Mouse (Mus musculus): ENCODE measurements around the gene Hoxd4. TPM values are rescaled to one million over a fixed set of nuclear protein-coding genes. Genes with fewer than 3 reads are reported as not detected.

Gene Hoxd4
- polyA plus RNA-seq, 1 experiment = 2.6 TPM

GRCm38 (mm10) chr2:74763976-74764375 lies 52.2 kb downstream of the Hoxd4 start:
- no peaks in the 10 kb centered on the region; the same call in 1 of the 2 replicates for H3K4me1 ChIP-seq (ENCODE audit: control insufficient read depth, insufficient read depth, insufficient read length, low read length)
- H3K27ac ChIP-seq (replicated peaks; ENCODE audit: low read depth, low read length) = no peak overlapping the region
- no peak overlapping the region for H3K4me3 ChIP-seq (ENCODE audit: insufficient read depth, low read depth, low read length)

GRCm38 (mm10) chr2:74774359-74774758 lies 62.6 kb downstream of the Hoxd4 start:
- Histone ChIP-seq H3K4me1 (ENCODE audit: control insufficient read depth, insufficient read depth, insufficient read length, low read length) (no peaks in the 10 kb centered on the region), H3K4me3 (ENCODE audit: insufficient read depth, low read depth, low read length) (no peak overlapping the region), H3K27ac (replicated peaks; ENCODE audit: low read depth, low read length) (no peak overlapping the region)

GRCm38 (mm10) chr2:74777536-74778275 lies 66.0 kb downstream of the Hoxd4 start:
- Histone ChIP-seq H3K27ac (replicated peaks; ENCODE audit: low read depth, low read length) (no peak overlapping the region), H3K4me1 (ENCODE audit: control insufficient read depth, insufficient read depth, insufficient read length, low read length) (no peaks in the 10 kb centered on the region), H3K4me3 (ENCODE audit: insufficient read depth, low read depth, low read length) (no peak overlapping the region)

Other genes with a start within 250 kb of the Hoxd4 start
- gene Lnpk, start 132.5 kb upstream of the Hoxd4 start, polyA plus RNA-seq (2012; ENCODE audit: insufficient read depth, insufficient read length, missing spikeins) = 3.3 and 5.2 TPM in 2 replicates
- not detected in 2 replicates for gene Evx2, start 52.4 kb upstream of the Hoxd4 start, polyA plus RNA-seq (2012; ENCODE audit: insufficient read depth, insufficient read length, missing spikeins)
- gene Hoxd13, start 43.6 kb upstream of the Hoxd4 start, polyA plus RNA-seq (2012; ENCODE audit: insufficient read depth, insufficient read length, missing spikeins) = not detected in 2 replicates
- gene Hoxd12, start 36.9 kb upstream of the Hoxd4 start, polyA plus RNA-seq (2012; ENCODE audit: insufficient read depth, insufficient read length, missing spikeins) = not detected in 2 replicates
- not detected in 2 replicates for gene Hoxd11, start 32.4 kb upstream of the Hoxd4 start, polyA plus RNA-seq (2012; ENCODE audit: insufficient read depth, insufficient read length, missing spikeins)
- gene Hoxd10, start 20.0 kb upstream of the Hoxd4 start, polyA plus RNA-seq (2012; ENCODE audit: insufficient read depth, insufficient read length, missing spikeins) = not detected in 2 replicates
- 1.9 TPM in 1 of 2 replicates, not detected in the other for gene Hoxd9, start 14.2 kb upstream of the Hoxd4 start, polyA plus RNA-seq (2012; ENCODE audit: insufficient read depth, insufficient read length, missing spikeins)
- gene Hoxd8, start 7.3 kb upstream of the Hoxd4 start, polyA plus RNA-seq (2012; ENCODE audit: insufficient read depth, insufficient read length, missing spikeins) = 7.4 and 10.4 TPM in 2 replicates
- not detected in 2 replicates for gene Hoxd3, start within 50 bp of the Hoxd4 start, polyA plus RNA-seq (2012; ENCODE audit: insufficient read depth, insufficient read length, missing spikeins)
- gene Gm28230, start 14.8 kb downstream of the Hoxd4 start, polyA plus RNA-seq (2012; ENCODE audit: insufficient read depth, insufficient read length, missing spikeins) = not detected in 2 replicates
- not detected in 2 replicates for gene Hoxd1, start 51.1 kb downstream of the Hoxd4 start, polyA plus RNA-seq (2012; ENCODE audit: insufficient read depth, insufficient read length, missing spikeins)
- gene Mtx2, start 113.9 kb downstream of the Hoxd4 start, polyA plus RNA-seq (2012; ENCODE audit: insufficient read depth, insufficient read length, missing spikeins) = 163 and 243 TPM in 2 replicates

Data from brown adipose tissue, adult 24 weeks (tissue).